Mouse (Mus musculus) leukemia stem cell, adult 10-12 weeks (primary cell): ENCODE results near the gene Aldh1a3. TPM values are rescaled to one million over a fixed set of nuclear protein-coding genes. Genes with fewer than 3 reads are reported as not detected.

Experiments
- polyA plus RNA-seq: library from polyadenylated mRNA; stranded (reverse); fragments of >175 nt; gene quantifications from 2 replicates; pipeline ENCODE4 v1.2.3, GENCODE M21; 2012; ENCODE audit warnings: low replicate concordance

The Aldh1a3 gene
- polyA plus RNA-seq, result 0.65 TPM in 1 of 2 replicates, not detected in the other

DNA sequence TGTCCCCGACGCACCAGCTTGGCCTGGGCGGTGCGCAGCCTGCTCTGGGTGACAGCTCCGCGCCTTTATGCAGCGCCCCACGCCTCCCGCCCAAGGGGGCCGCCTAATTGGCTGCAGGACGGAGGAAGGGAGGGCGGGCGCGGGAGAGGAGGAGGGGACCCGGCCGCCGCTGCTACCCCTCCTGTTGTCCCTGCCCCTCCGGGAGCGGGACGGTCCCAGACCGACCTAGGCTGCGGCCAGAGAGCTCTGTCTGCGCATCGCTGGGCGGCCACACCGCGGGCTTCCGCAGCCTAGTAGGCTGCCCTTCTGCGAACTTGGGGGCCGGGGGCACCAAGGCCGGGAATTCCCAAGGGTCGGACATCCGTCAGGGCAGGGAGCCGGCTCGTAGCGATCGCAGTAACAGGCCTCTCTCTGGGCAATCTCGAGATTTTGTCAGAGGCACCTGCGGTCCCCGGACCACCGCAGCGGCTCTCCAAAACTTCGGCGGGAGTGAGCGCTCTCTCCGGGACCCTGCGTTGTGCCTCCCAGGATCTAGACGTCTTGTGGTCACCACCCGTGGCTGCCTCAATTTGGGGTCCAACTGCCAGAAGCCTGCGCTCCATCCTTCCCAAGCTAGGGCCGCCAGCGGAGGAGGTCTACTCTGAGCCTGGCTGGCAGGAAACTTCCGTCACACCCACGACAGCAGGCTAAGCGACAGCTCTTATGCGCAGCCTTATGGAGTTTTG lies at the start of gene Aldh1a3:
Gene Aldh1a3, minus strand, starts transcription at position 81 of the 725 bp plus-strand sequence.

DNA sequence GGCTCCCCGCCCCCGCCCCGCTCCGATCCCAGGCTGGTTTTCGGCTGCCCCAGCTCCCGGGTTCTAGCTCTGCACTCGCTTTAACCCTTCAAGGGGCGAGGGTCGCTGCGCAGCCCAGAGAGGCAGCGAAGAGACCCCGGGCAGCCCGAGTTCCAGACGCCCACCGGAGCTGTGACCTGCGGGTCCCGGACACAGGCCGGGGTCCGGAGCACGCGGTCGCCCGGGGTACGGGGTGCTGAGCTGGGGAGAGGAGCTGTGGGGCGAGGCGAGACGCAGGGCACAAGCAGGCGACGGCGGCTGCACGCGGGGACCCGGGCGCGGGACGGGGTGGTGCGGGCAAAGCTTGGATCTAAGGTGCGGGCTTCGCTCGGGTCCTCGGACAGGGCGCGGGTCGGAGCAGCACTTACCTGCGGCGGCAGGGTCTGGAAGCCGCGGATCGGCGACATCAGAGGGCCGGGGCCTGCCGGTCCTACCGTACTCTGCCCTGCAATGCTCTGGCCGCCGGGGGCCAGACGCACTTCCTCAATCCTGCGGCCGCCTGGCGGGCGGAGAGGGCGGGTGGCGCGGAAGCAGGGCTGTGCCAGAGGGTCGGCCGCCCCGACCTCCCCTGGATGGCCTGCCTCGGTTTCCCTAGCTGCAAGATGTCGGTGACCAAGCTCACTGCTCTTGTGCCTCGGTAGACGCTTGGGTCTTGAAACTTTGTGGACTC lies 39.4 kb downstream of the Aldh1a3 start, which contains the start of gene Lrrk1:
Gene Lrrk1, minus strand, starts transcription at position 538 of the 709 bp plus-strand sequence.

DNA sequence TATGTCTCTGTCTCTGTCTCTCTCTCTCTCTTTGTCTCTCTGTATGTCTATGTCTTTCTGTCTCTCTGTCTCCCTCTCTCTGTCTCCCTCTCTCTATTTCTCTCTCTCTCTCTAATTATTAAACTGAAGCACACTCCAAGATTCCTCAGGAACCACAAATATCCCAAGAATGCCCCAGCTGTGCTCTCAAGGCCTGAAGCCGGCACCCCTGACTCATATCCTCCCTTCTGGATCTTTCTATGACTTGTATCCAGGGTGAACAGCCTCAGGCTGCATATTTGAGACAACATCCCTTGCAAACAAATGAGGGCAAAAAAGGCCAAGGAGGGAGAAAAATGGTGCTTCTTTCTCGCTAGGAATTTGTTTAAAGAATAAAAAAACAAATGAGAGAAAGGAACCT lies 61.4 kb downstream of the Aldh1a3 start, which contains the start of gene Gm10974:
Gene Gm10974, plus strand, starts transcription at position 2 of the 400 bp plus-strand sequence.

Other genes with a start within 250 kb of the Aldh1a3 start
- gene Gm10974, start 61.6 kb downstream of the Aldh1a3 start, polyA plus RNA-seq, result not detected in 2 replicates
- 2.5 and 9.2 TPM in 2 replicates for gene Lrrk1, start 39.2 kb downstream of the Aldh1a3 start, polyA plus RNA-seq